Mouse (Mus musculus) monocyte, adult 59 days (primary cell): ENCODE results near the gene Adm. TPM values are rescaled to one million over a fixed set of nuclear protein-coding genes. Genes with fewer than 3 reads are reported as not detected.

Source experiments
- total RNA-seq, 2 experiments: library from RNA; stranded (reverse); gene quantifications; one replicate each; pipeline ENCODE4 v1.2.4; 2023

Adm gene
- not detected for total RNA-seq

DNA sequence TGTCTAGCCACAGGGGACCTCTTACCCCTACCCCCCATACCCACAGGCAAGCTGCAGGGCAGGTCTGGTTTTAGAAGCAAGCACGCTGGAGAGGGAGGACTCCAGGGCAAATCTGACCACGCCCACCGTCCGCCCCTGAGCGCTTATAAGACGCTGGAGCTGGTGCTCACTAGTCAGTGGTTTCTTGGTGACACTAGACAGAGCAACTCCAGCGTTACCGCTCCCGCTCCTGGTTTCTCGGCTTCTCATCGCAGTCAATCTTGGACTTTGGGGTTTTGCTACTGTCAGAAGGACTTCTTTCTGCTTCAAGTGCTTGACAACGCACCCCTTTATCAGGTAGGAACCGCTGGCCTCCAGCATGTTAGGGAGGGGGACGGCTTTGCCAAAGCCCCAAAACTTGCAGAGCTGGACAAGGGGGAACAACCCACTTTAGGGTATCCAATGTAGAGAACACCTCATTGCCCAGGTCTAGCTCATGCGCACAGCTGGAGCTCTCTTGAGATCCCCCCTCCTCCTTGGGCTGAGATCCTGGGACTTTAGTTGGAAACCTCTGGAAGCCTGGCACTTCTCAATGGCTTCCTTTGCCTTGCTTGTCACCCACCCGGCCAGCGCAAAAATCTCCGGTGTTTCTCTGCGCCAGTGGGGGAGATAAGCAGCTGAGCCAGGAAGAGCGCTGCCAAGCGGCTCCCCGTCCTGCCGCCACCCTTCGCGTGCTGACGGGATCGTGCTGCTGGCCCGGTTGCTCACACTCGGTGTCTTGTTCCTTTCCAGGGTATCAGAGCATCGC is at the start of gene Adm:
TSS of gene Adm (plus strand) at position 176 of the 787 bp plus-strand sequence.

DNA sequence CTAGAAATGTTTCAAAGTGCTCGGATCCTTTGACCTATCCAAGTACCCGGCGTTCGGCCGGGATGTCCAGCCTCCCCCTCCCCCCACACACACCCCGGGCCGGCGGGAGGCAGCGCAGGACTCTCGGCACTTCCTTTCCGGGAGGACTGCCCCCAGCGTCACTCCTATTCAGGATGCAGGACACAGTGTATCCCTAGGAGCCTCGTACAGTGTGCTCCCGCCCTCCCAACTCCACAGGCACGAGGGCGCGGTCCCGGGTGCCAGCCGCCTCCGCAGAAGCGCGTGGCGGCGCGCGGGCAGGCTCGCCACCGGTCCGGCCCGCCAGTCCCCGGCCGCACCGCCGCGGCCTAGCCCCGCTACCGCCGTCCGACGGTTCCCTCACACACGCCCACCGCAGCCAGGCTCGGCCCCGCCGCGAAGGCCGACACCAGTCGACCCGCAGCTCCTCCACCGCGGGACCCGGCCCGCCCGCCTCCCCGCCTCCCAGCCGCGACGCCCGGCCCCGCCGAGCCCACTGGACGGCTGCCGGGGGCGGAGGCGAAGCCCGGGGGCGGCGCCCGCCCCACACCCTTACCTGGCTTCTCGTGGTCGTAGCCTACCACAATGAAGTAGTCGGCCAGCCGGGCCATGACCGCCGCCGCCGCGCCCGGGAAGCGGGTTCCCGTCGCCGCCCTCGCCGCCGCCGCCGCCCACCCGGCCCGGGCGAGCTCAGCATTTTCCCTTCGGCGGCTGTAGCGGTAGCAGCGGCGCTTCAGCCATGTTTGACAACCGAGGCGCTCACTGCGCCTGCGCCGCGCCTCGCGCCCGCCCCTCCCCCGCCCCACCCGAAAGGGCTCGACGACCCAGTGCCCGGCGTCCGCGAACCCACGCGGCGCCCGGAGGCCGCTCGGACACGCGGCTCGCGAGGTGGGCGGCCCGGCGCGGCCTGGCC is 13.1 kb upstream of the Adm start, which contains the start of gene Sbf2:
TSS of gene Sbf2 (minus strand) at position 790 of the 931 bp plus-strand sequence.

Other genes starting within 250 kb of the Adm start
- 10 to 100 TPM; 24.6 to 30.8 TPM for gene Sbf2, start 12.7 kb upstream of the Adm start, total RNA-seq
- 10 to 100 TPM; 69.0 to 85.5 TPM for gene Ampd3, start 140.5 kb downstream of the Adm start, total RNA-seq
- gene Rnf141, start 216.8 kb downstream of the Adm start, total RNA-seq, result 10 to 100 TPM; 29.5 to 35.3 TPM
- gene Lyve1, start 235.6 kb downstream of the Adm start, total RNA-seq, result under 1 TPM; 0.21 to 0.43 TPM